In the genomic region with DNA sequence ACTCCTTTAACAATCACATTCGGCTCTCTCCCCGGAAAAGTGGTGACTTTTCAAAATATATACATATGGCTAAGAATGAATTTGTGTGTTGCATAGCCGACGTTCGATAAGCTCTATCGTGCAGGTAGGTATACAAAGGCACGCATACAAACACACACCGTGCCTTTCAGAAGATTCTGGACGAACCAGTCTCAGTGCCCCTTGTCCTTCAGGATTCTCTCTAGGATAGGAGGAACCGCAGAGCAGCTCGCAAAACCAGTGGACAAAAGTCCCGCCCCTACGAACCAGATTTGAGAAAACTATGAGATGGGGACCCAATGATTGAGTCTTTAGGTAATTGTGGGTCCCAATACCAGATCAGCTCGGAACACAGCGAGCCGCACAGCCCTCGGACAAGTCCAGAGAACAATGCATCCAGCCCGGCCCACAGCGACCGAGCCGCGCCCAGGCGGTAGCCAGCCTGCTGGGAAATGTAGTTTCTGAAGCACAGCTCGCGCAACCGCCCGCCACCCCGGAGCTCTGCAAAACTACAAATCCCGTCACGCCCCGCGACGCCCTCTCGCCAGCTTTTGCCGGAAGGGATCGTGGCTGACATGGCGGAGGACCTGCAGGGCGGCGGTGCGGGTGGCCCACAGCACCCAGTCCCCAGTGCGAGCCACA, we compare ENCODE assay signal across 8 mouse cellular contexts. TPM values are rescaled to one million over a fixed set of nuclear protein-coding genes. Genes with fewer than 3 reads are reported as not detected.
DNase-seq lines count a peak whose midpoint lies in the region; ATAC-seq lines count a peak whose summit lies in the region.

A gene (plus strand): TSS at position 565 of the 660 bp plus-strand sequence.

- H3K4me1 ChIP-seq in brown adipose tissue, adult 24 weeks (ENCODE audit: control insufficient read depth, insufficient read depth, insufficient read length, low read length), result peaks cover 3% of the 10 kb centered on the region; the same call in 1 of the 2 replicates
- peaks cover 19% of the 10 kb centered on the region for H3K4me1 ChIP-seq in heart, embryonic 13.5 days
- peaks cover 24% of the 10 kb centered on the region for H3K4me1 ChIP-seq in liver, embryonic 12.5 days
- no peaks in the 10 kb centered on the region for H3K4me1 ChIP-seq in stomach, embryonic 15.5 days

- DNase-seq in CD4-positive, CD25-positive, alpha-beta regulatory T cell, adult 2 months (ENCODE audit: low read depth, low spot score), result peak; percentile 96
- peak; percentile 72 for DNase-seq in fat pad, adult 2 months (ENCODE audit: extremely low read depth, low read depth, low spot score)
- peak; percentile 98 for DNase-seq in kidney, postnatal 10 days
- DNase-seq in natural killer cell, adult 2 months (ENCODE audit: low spot score in 2 of 2), result peak; percentile 91 to 92

- H3K36me3 ChIP-seq in heart, embryonic 13.5 days, result peaks cover 16% of the 10 kb centered on the region
- H3K36me3 ChIP-seq in liver, embryonic 12.5 days, result peaks cover 13% of the 10 kb centered on the region; the same call in 1 of the 2 replicates
- H3K36me3 ChIP-seq in stomach, embryonic 15.5 days, result no peaks in the 10 kb centered on the region

- 0 out of 2 replicates have a peak, but pooled peaks cover 4% of the 10 kb centered on the region for H3K9me3 ChIP-seq in heart, embryonic 13.5 days
- H3K9me3 ChIP-seq in liver, embryonic 12.5 days (replicated peaks), result no peaks in the 10 kb centered on the region
- no peaks in the 10 kb centered on the region for H3K9me3 ChIP-seq in stomach, embryonic 15.5 days

- H3K4me2 ChIP-seq in heart, embryonic 13.5 days, result peak within 1 kb of the TSS; percentile 84
- peak within 1 kb of the TSS; percentile 72 for H3K4me2 ChIP-seq in liver, embryonic 12.5 days
- peak within 1 kb of the TSS; percentile 54 for H3K4me2 ChIP-seq in stomach, embryonic 15.5 days

- peak within 1 kb of the TSS; percentile 85 for H3K27ac ChIP-seq in brown adipose tissue, adult 24 weeks (replicated peaks; ENCODE audit: low read depth, low read length)
- peak within 1 kb of the TSS; percentile 87 for H3K27ac ChIP-seq in heart, embryonic 13.5 days (replicated peaks)
- H3K27ac ChIP-seq in liver, embryonic 12.5 days, result peak within 1 kb of the TSS; percentile 46; the same call in 1 of the 2 replicates
- peak within 1 kb of the TSS; percentile 70 for H3K27ac ChIP-seq in stomach, embryonic 15.5 days

- 1% methylated on average over 41 of the region's 41 CpGs for WGBS in heart, embryonic 13.5 days
- under 1% methylated on average over 41 of the region's 41 CpGs for WGBS in liver, embryonic 12.5 days (ENCODE audit: insufficient replicate concordance)
- WGBS in stomach, embryonic 15.5 days, result under 1% methylated on average over 41 of the region's 41 CpGs

- H3K27me3 ChIP-seq in heart, embryonic 13.5 days (replicated peaks), result no peaks in the 10 kb centered on the region
- H3K27me3 ChIP-seq in liver, embryonic 12.5 days (replicated peaks), result no peaks in the 10 kb centered on the region
- H3K27me3 ChIP-seq in stomach, embryonic 15.5 days (replicated peaks), result no peaks in the 10 kb centered on the region

- peak within 1 kb of the TSS; percentile 94 for H3K9ac ChIP-seq in heart, embryonic 13.5 days
- H3K9ac ChIP-seq in liver, embryonic 12.5 days, result peak within 1 kb of the TSS; percentile 90
- peak within 1 kb of the TSS; percentile 93 for H3K9ac ChIP-seq in stomach, embryonic 15.5 days

- peak; percentile 98 for ATAC-seq in heart, embryonic 13.5 days (ENCODE audit: extremely low read depth, insufficient number of reproducible peaks, low FRiP score, low TSS enrichment)
- peak; percentile 99 for ATAC-seq in liver, embryonic 12.5 days
- peak; percentile 100 for ATAC-seq in stomach, embryonic 15.5 days (ENCODE audit: insufficient read depth, low FRiP score, low read depth)

- peak within 1 kb of the TSS; percentile 82 for H3K4me3 ChIP-seq in brown adipose tissue, adult 24 weeks (ENCODE audit: insufficient read depth, low read depth, low read length)
- H3K4me3 ChIP-seq in heart, embryonic 13.5 days, result peak within 1 kb of the TSS; percentile 85
- H3K4me3 ChIP-seq in liver, embryonic 12.5 days, result peak within 1 kb of the TSS; percentile 92
- H3K4me3 ChIP-seq in stomach, embryonic 15.5 days (replicated peaks), result peak within 1 kb of the TSS; percentile 98

RNA-seq across cellular contexts. Expression of the gene that starts here (rescaled TPM):
- 9.6 TPM in 2 replicates for polyA plus RNA-seq in brown adipose tissue, adult 24 weeks (2012; ENCODE audit: insufficient read depth, insufficient read length, missing spikeins)
- 27.1 and 32.8 TPM in 2 replicates for polyA plus RNA-seq in heart, embryonic 13.5 days (2015; fragmentation: Nextera tagmentation; extraction: Ambion mirVana)
- 15.4 and 17.7 TPM in 2 replicates for polyA plus RNA-seq in liver, embryonic 12.5 days (2016; fragmentation: Nextera tagmentation; extraction: Ambion mirVana)
- 33.6 and 37.9 TPM in 2 replicates for polyA plus RNA-seq in stomach, embryonic 15.5 days (2015; fragmentation: Nextera tagmentation; extraction: Ambion mirVana)

Comparison
In these comparisons a context has a peak if more than half of its experiments do, and no peak if none do; other contexts are left out.
1. Peak in every context shown above with its lines: DNase-seq, ATAC-seq, H3K4me3 ChIP-seq and H3K27ac ChIP-seq.